Mouse (Mus musculus) liver, embryonic 11.5 days (tissue): Measurements from ENCODE around the gene Cd244a. TPM values are rescaled to one million over a fixed set of nuclear protein-coding genes. Genes with fewer than 3 reads are reported as not detected.
A peak's percentile ranks its signal among the peaks of the same experiment; 100 is the strongest.

ENCODE experiments used
- ATAC-seq: fragments of 200-750 bp; cut with Nextera tagmentation; replicated peaks from 2 replicates; pipeline ENCODE4 v1.8.0; 2017; ENCODE audit warnings: moderate number of reproducible peaks, mild to moderate bottlenecking, moderate TSS enrichment, moderate library complexity; ENCODE audit not compliant: low FRiP score
- DNase-seq: peaks from one replicate; pipeline ENCODE4 v3.0.0-alpha.2; 2017; ENCODE audit warnings: low spot score
- H3K27ac ChIP-seq: fragments of 300-500 bp; sonication (generic); 2 replicates; pipeline ENCODE4 v1.5.1; 2014; ENCODE audit warnings: mild to moderate bottlenecking, low read depth, low read length, control low read depth
- H3K27me3 ChIP-seq: fragments of 300-500 bp; sonication (generic); replicated peaks from 2 replicates; pipeline ENCODE4 v1.6.1; 2014; ENCODE audit warnings: low read length, mixed read lengths; ENCODE audit not compliant: control insufficient read depth, insufficient read depth
- H3K36me3 ChIP-seq: fragments of 300-500 bp; sonication (generic); 2 replicates; pipeline ENCODE4 v1.6.1; 2014; ENCODE audit warnings: mild to moderate bottlenecking, low read length, moderate library complexity, mixed read lengths; ENCODE audit not compliant: control insufficient read depth, insufficient read depth
- H3K4me1 ChIP-seq: fragments of 300-500 bp; sonication (generic); replicated peaks from 2 replicates; pipeline ENCODE4 v1.6.1; 2014; ENCODE audit warnings: low read length, mixed read lengths; ENCODE audit not compliant: control insufficient read depth, insufficient read depth
- H3K4me2 ChIP-seq: fragments of 300-500 bp; sonication (generic); 2 replicates; pipeline ENCODE4 v1.6.1; 2014; ENCODE audit warnings: mild to moderate bottlenecking, control low read depth, moderate library complexity
- H3K4me3 ChIP-seq: fragments of 300-500 bp; sonication (generic); 2 replicates; pipeline ENCODE4 v1.5.1; 2014; ENCODE audit warnings: low read depth, low read length, control low read depth
- H3K9ac ChIP-seq: fragments of 300-500 bp; sonication (generic); 2 replicates; pipeline ENCODE4 v1.6.1; 2014; ENCODE audit warnings: low read depth, low read length, control low read depth
- H3K9me3 ChIP-seq: fragments of 300-500 bp; sonication (generic); 2 replicates; pipeline ENCODE4 v1.6.1; 2016; ENCODE audit warnings: low read length, inconsistent platforms, mixed read lengths; ENCODE audit not compliant: control insufficient read depth
- WGBS: fragments of 180-500 bp; shearing (Covaris S2); extraction: QIAGEN DNeasy Blood & Tissue Kit; methylation state at CpG from one replicate; pipeline ENCODE4 v1.1.7; 2014; 5-methylcytosine and 5-hydroxymethylcytosine counted together
- microRNA-seq: library from miRNA; unstranded; fragments of <30 nt; microRNA quantifications from one replicate; pipeline ENCODE4, GENCODE M21; 2017; ENCODE audit warnings: borderline number of aligned reads
- polyA plus RNA-seq: library from polyadenylated mRNA; unstranded; fragments of >200 nt; fragmentation: Nextera tagmentation; extraction: Ambion mirVana; gene quantifications from 2 replicates; pipeline ENCODE4 v1.2.1, GENCODE M21; 2014

Cd244a gene
- polyA plus RNA-seq, 1 experiment from 2014 or later, result 0.63 TPM

- no peaks in the 10 kb centered on the region for H3K36me3 ChIP-seq
- H3K4me3 ChIP-seq, result no peak overlapping the region
- no peak overlapping the region for H3K27ac ChIP-seq
- ATAC-seq (peak; percentile 95), DNase-seq (peak; percentile 37)
- 44% methylated on average over 7 of the region's 7 CpGs for WGBS
- no peak overlapping the region for H3K4me2 ChIP-seq
- H3K9ac ChIP-seq, result no peak overlapping the region
- no peaks in the 10 kb centered on the region for H3K9me3 ChIP-seq
- no peaks in the 10 kb centered on the region for H3K27me3 ChIP-seq
- H3K4me1 ChIP-seq, result no peaks in the 10 kb centered on the region; the same call in 1 of the 2 replicates
Observed at GRCm38 (mm10) chr1:171643612-171644011, 84.6 kb downstream of the Cd244a start.

- no peak for DNase-seq
- 69% methylated on average over 5 of the region's 5 CpGs for WGBS
- Histone ChIP-seq H3K27me3 (no peaks in the 10 kb centered on the region), H3K9me3 (no peaks in the 10 kb centered on the region), H3K4me2 (no peak overlapping the region), H3K36me3 (no peaks in the 10 kb centered on the region), H3K9ac (no peak overlapping the region), H3K4me1 (no peaks in the 10 kb centered on the region; the same call in 1 of the 2 replicates), H3K4me3 (no peak overlapping the region), H3K27ac (no peak overlapping the region)
- no peak for ATAC-seq
Observed at GRCm38 (mm10) chr1:171646429-171646940, 87.5 kb downstream of the Cd244a start.

GRCm38 (mm10) chr1:171647716-171648115 lies 88.7 kb downstream of the Cd244a start:
- H3K27ac ChIP-seq, result no peak overlapping the region
- no peaks in the 10 kb centered on the region for H3K27me3 ChIP-seq
- no peak for ATAC-seq
- DNase-seq, result no peak
- H3K36me3 ChIP-seq, result no peaks in the 10 kb centered on the region
- no peaks in the 10 kb centered on the region for H3K9me3 ChIP-seq
- no peak overlapping the region for H3K9ac ChIP-seq
- no peak overlapping the region for H3K4me3 ChIP-seq
- H3K4me2 ChIP-seq, result no peak overlapping the region
- no peaks in the 10 kb centered on the region; the same call in 1 of the 2 replicates for H3K4me1 ChIP-seq
- 80% methylated on average over 5 of the region's 5 CpGs for WGBS

- DNase-seq (no peak), ATAC-seq (no peak)
- no peaks in the 10 kb centered on the region for H3K9me3 ChIP-seq
- no peaks in the 10 kb centered on the region for H3K27me3 ChIP-seq
- WGBS, result 74% methylated on average over 8 of the region's 8 CpGs
- no peak overlapping the region for H3K9ac ChIP-seq
- no peaks in the 10 kb centered on the region for H3K4me1 ChIP-seq
- no peak overlapping the region for H3K27ac ChIP-seq
- H3K36me3 ChIP-seq, result no peaks in the 10 kb centered on the region
- H3K4me2 ChIP-seq, result no peak overlapping the region
- H3K4me3 ChIP-seq, result no peak overlapping the region
Observed at GRCm38 (mm10) chr1:171648840-171649239, 89.8 kb downstream of the Cd244a start.

- Histone ChIP-seq H3K27ac (no peak within 1 kb of the TSS), H3K4me2 (no peak within 1 kb of the TSS), H3K36me3 (no peaks in the 10 kb centered on the region), H3K4me3 (no peak within 1 kb of the TSS), H3K27me3 (no peaks in the 10 kb centered on the region), H3K4me1 (no peaks in the 10 kb centered on the region), H3K9ac (no peak within 1 kb of the TSS), H3K9me3 (no peaks in the 10 kb centered on the region)
- ATAC-seq (no peak), DNase-seq (no peak)
- WGBS, result 79% methylated on average over 5 of the region's 5 CpGs
Observed at GRCm38 (mm10) chr1:171652734-171653133, 93.7 kb downstream of the Cd244a start, which contains the start of gene Slamf7. TSS of gene Slamf7 (minus strand) at chr1:171653035.

- Histone ChIP-seq H3K36me3 (no peaks in the 10 kb centered on the region), H3K4me3 (no peak overlapping the region), H3K27me3 (no peaks in the 10 kb centered on the region), H3K4me1 (no peaks in the 10 kb centered on the region), H3K9ac (no peak overlapping the region), H3K9me3 (no peaks in the 10 kb centered on the region), H3K27ac (no peak overlapping the region), H3K4me2 (no peak overlapping the region)
- 72% methylated on average over 5 of the region's 5 CpGs for WGBS
- DNase-seq (no peak), ATAC-seq (no peak)
Observed at GRCm38 (mm10) chr1:171658561-171658991, 99.6 kb downstream of the Cd244a start.

Small RNA genes lying within 50 kb of the gene (microRNA-seq; reads per million reads assigned to microRNA genes)
- not detected for gene Mir7683

Other genes with a start within 250 kb of the Cd244a start
- 34.8 and 37.5 TPM in 2 replicates for gene Dedd, start 230.0 kb upstream of the Cd244a start, polyA plus RNA-seq
- 26.2 and 29.1 TPM in 2 replicates for gene Nit1, start 213.5 kb upstream of the Cd244a start, polyA plus RNA-seq
- gene Pfdn2, start 213.5 kb upstream of the Cd244a start, polyA plus RNA-seq, result 68.0 and 73.7 TPM in 2 replicates
- gene Klhdc9, start 198.4 kb upstream of the Cd244a start, polyA plus RNA-seq, result 0.66 and 0.77 TPM in 2 replicates
- 0.25 and 0.53 TPM in 2 replicates for gene Nectin4, start 189.1 kb upstream of the Cd244a start, polyA plus RNA-seq
- gene Arhgap30, start 170.2 kb upstream of the Cd244a start, polyA plus RNA-seq, result 3.5 and 3.8 TPM in 2 replicates
- 51.0 and 53.2 TPM in 2 replicates for gene Usf1, start 147.9 kb upstream of the Cd244a start, polyA plus RNA-seq
- gene Tstd1, start 140.3 kb upstream of the Cd244a start, polyA plus RNA-seq, result 1.6 and 1.7 TPM in 2 replicates
- 42.0 and 47.8 TPM in 2 replicates for gene F11r, start 121.7 kb upstream of the Cd244a start, polyA plus RNA-seq
- gene Alyref2, start 55.7 kb upstream of the Cd244a start, polyA plus RNA-seq, result 7.8 and 8.3 TPM in 2 replicates
- not detected in 2 replicates for gene Itln1, start 23.9 kb upstream of the Cd244a start, polyA plus RNA-seq
- 0.12 and 0.30 TPM in 2 replicates for gene Ly9, start 48.2 kb downstream of the Cd244a start, polyA plus RNA-seq
- not detected in 2 replicates for gene Slamf7, start 93.8 kb downstream of the Cd244a start, polyA plus RNA-seq
- gene Cd48, start 122.8 kb downstream of the Cd244a start, polyA plus RNA-seq, result 4.5 and 4.9 TPM in 2 replicates
- 1.4 and 2.0 TPM in 2 replicates for gene Slamf1, start 207.9 kb downstream of the Cd244a start, polyA plus RNA-seq